Mouse (Mus musculus): ENCODE measurements around the gene Alk. TPM values are rescaled to one million over a fixed set of nuclear protein-coding genes. Genes with fewer than 3 reads are reported as not detected.
A peak's percentile ranks its signal among the peaks of the same experiment; 100 is the strongest.

Gene Alk
- polyA plus RNA-seq, 1 experiment from 2014 or later: 0.77 TPM

- H3K4me3 ChIP-seq (replicated peaks): no peak overlapping the region
- no peaks in the 10 kb centered on the region for H3K9me3 ChIP-seq
- no peaks in the 10 kb centered on the region for H3K36me3 ChIP-seq (replicated peaks)
- no peaks in the 10 kb centered on the region for H3K27me3 ChIP-seq
- no peak overlapping the region for H3K4me2 ChIP-seq
- no peak for ATAC-seq (ENCODE audit: low FRiP score)
- WGBS: 60% methylated on average over 11 of the region's 11 CpGs
- H3K4me1 ChIP-seq: peaks cover 19% of the 10 kb centered on the region
- no peak overlapping the region for H3K9ac ChIP-seq
- H3K27ac ChIP-seq: no peak overlapping the region
Measured at GRCm38 (mm10) chr17:71964610-71965009, 639.8 kb downstream of the Alk start.

GRCm38 (mm10) chr17:71962746-71963145 lies 641.7 kb downstream of the Alk start:
- ATAC-seq (ENCODE audit: low FRiP score): no peak
- Histone ChIP-seq H3K27me3 (no peaks in the 10 kb centered on the region), H3K4me1 (peaks cover 19% of the 10 kb centered on the region), H3K4me2 (no peak overlapping the region), H3K9ac (no peak overlapping the region), H3K27ac (no peak overlapping the region), H3K9me3 (no peaks in the 10 kb centered on the region), H3K4me3 (replicated peaks) (no peak overlapping the region), H3K36me3 (replicated peaks) (no peaks in the 10 kb centered on the region)
- WGBS: 45% methylated on average over 9 of the region's 9 CpGs

GRCm38 (mm10) chr17:71955011-71955410 lies 649.4 kb downstream of the Alk start:
- H3K4me3 ChIP-seq (replicated peaks): no peak overlapping the region
- H3K36me3 ChIP-seq (replicated peaks): no peaks in the 10 kb centered on the region
- H3K4me2 ChIP-seq: no peak overlapping the region
- H3K9ac ChIP-seq: no peak overlapping the region
- no peaks in the 10 kb centered on the region for H3K27me3 ChIP-seq
- ATAC-seq (ENCODE audit: low FRiP score): no peak
- H3K27ac ChIP-seq: no peak overlapping the region
- no peaks in the 10 kb centered on the region for H3K9me3 ChIP-seq
- 89% methylated on average over 7 of the region's 7 CpGs for WGBS
- H3K4me1 ChIP-seq: peaks cover 7% of the 10 kb centered on the region; the same call in 1 of the 2 replicates

- 56% methylated on average over 15 of the region's 15 CpGs for whole genome bisulfite sequencing
- ATAC-seq (ENCODE audit: low FRiP score): peak; percentile 73
- no peaks in the 10 kb centered on the region for H3K9me3 ChIP-seq
Measured at GRCm38 (mm10) chr17:71954217-71954844, 650.1 kb downstream of the Alk start.

GRCm38 (mm10) chr17:71950968-71951367 lies 653.5 kb downstream of the Alk start:
- no peak for ATAC-seq (ENCODE audit: low FRiP score)
- H3K27ac ChIP-seq: no peak overlapping the region

More at GRCm38 (mm10) chr17:71954217-71954844, 650.1 kb downstream of the Alk start:
- H3K27ac ChIP-seq: no peak overlapping the region
- H3K27me3 ChIP-seq: no peaks in the 10 kb centered on the region
- H3K4me2 ChIP-seq: no peak overlapping the region
- H3K4me1 ChIP-seq: peaks cover 7% of the 10 kb centered on the region; the same call in 1 of the 2 replicates
- H3K4me3 ChIP-seq (replicated peaks): no peak overlapping the region
- no peaks in the 10 kb centered on the region for H3K36me3 ChIP-seq (replicated peaks)
- H3K9ac ChIP-seq: no peak overlapping the region

GRCm38 (mm10) chr17:71948687-71949086 lies 655.7 kb downstream of the Alk start:
- no peaks in the 10 kb centered on the region for H3K9me3 ChIP-seq
- no peak overlapping the region for H3K27ac ChIP-seq
- H3K9ac ChIP-seq: no peak overlapping the region
- no peak overlapping the region for H3K4me3 ChIP-seq (replicated peaks)
- H3K4me2 ChIP-seq: no peak overlapping the region
- no peaks in the 10 kb centered on the region for H3K36me3 ChIP-seq (replicated peaks)
- no peak for ATAC-seq (ENCODE audit: low FRiP score)
- WGBS: 86% methylated on average over 5 of the region's 5 CpGs
- peaks cover 12% of the 10 kb centered on the region for H3K4me1 ChIP-seq
- no peaks in the 10 kb centered on the region for H3K27me3 ChIP-seq

More at GRCm38 (mm10) chr17:71950968-71951367, 653.5 kb downstream of the Alk start:
- no peak overlapping the region for H3K4me3 ChIP-seq (replicated peaks)
- H3K4me2 ChIP-seq: no peak overlapping the region
- no peak overlapping the region for H3K9ac ChIP-seq
- WGBS: 78% methylated on average over 5 of the region's 5 CpGs
- H3K27me3 ChIP-seq: no peaks in the 10 kb centered on the region
- no peaks in the 10 kb centered on the region for H3K9me3 ChIP-seq
- H3K36me3 ChIP-seq (replicated peaks): no peaks in the 10 kb centered on the region
- H3K4me1 ChIP-seq: peaks cover 16% of the 10 kb centered on the region

- no peaks in the 10 kb centered on the region for H3K27me3 ChIP-seq
- no peak overlapping the region for H3K4me3 ChIP-seq (replicated peaks)
- H3K4me2 ChIP-seq: no peak overlapping the region
- ATAC-seq (ENCODE audit: low FRiP score): no peak; the same call in 1 of the 2 replicates
- WGBS: 6% methylated on average over 9 of the region's 9 CpGs
- no peak overlapping the region for H3K27ac ChIP-seq
- no peaks in the 10 kb centered on the region for H3K9me3 ChIP-seq
- H3K9ac ChIP-seq: no peak overlapping the region
- no peaks in the 10 kb centered on the region for H3K36me3 ChIP-seq (replicated peaks)
- H3K4me1 ChIP-seq: peaks cover 12% of the 10 kb centered on the region
Measured at GRCm38 (mm10) chr17:71947452-71947851, 657.0 kb downstream of the Alk start.

GRCm38 (mm10) chr17:71944020-71944419 lies 660.4 kb downstream of the Alk start:
- H3K36me3 ChIP-seq (replicated peaks): no peaks in the 10 kb centered on the region
- H3K9me3 ChIP-seq: no peaks in the 10 kb centered on the region
- no peak for ATAC-seq (ENCODE audit: low FRiP score)
- WGBS: 75% methylated on average over 5 of the region's 5 CpGs
- H3K4me3 ChIP-seq (replicated peaks): no peak overlapping the region
- H3K27ac ChIP-seq: no peak overlapping the region
- no peaks in the 10 kb centered on the region for H3K27me3 ChIP-seq
- peaks cover 22% of the 10 kb centered on the region for H3K4me1 ChIP-seq
- H3K9ac ChIP-seq: no peak overlapping the region
- no peak overlapping the region for H3K4me2 ChIP-seq

GRCm38 (mm10) chr17:71942052-71942451 lies 662.4 kb downstream of the Alk start:
- no peaks in the 10 kb centered on the region for H3K27me3 ChIP-seq
- ATAC-seq (ENCODE audit: low FRiP score): no peak

GRCm38 (mm10) chr17:71941436-71941835 lies 663.0 kb downstream of the Alk start:
- H3K27me3 ChIP-seq: no peaks in the 10 kb centered on the region
- H3K36me3 ChIP-seq (replicated peaks): no peaks in the 10 kb centered on the region
- H3K9me3 ChIP-seq: no peaks in the 10 kb centered on the region
- no peak overlapping the region for H3K27ac ChIP-seq
- H3K4me3 ChIP-seq (replicated peaks): no peak overlapping the region
- peaks cover 13% of the 10 kb centered on the region; the same call in 1 of the 2 replicates for H3K4me1 ChIP-seq
- WGBS: 14% methylated on average over 6 of the region's 6 CpGs
- no peak for ATAC-seq (ENCODE audit: low FRiP score)
- no peak overlapping the region for H3K9ac ChIP-seq
- no peak overlapping the region for H3K4me2 ChIP-seq

More at GRCm38 (mm10) chr17:71942052-71942451, 662.4 kb downstream of the Alk start:
- Histone ChIP-seq H3K4me3 (replicated peaks) (no peak overlapping the region), H3K4me1 (peaks cover 13% of the 10 kb centered on the region), H3K27ac (no peak overlapping the region), H3K9me3 (no peaks in the 10 kb centered on the region), H3K4me2 (no peak overlapping the region), H3K36me3 (replicated peaks) (no peaks in the 10 kb centered on the region), H3K9ac (no peak overlapping the region)

GRCm38 (mm10) chr17:71936681-71937080 lies 667.7 kb downstream of the Alk start:
- Histone ChIP-seq H3K36me3 (replicated peaks) (no peaks in the 10 kb centered on the region), H3K9ac (no peak overlapping the region), H3K27ac (no peak overlapping the region), H3K4me1 (peaks cover 11% of the 10 kb centered on the region; the same call in 1 of the 2 replicates), H3K4me2 (no peak overlapping the region), H3K4me3 (replicated peaks) (no peak overlapping the region), H3K27me3 (no peaks in the 10 kb centered on the region), H3K9me3 (no peaks in the 10 kb centered on the region)
- no peak for ATAC-seq (ENCODE audit: low FRiP score)

GRCm38 (mm10) chr17:71935837-71936236 lies 668.6 kb downstream of the Alk start:
- Histone ChIP-seq H3K4me1 (0 out of 2 replicates have a peak, but pooled peaks cover 5% of the 10 kb centered on the region), H3K4me3 (replicated peaks) (no peak overlapping the region), H3K36me3 (replicated peaks) (no peaks in the 10 kb centered on the region), H3K4me2 (no peak overlapping the region), H3K9me3 (no peaks in the 10 kb centered on the region), H3K27ac (no peak overlapping the region), H3K27me3 (no peaks in the 10 kb centered on the region), H3K9ac (no peak overlapping the region)
- WGBS: 90% methylated on average over 10 of the region's 10 CpGs
- no peak for ATAC-seq (ENCODE audit: low FRiP score)

- ATAC-seq (ENCODE audit: low FRiP score): no peak
- 43% methylated on average over 3 of the region's 3 CpGs for WGBS
- H3K4me1 ChIP-seq: 0 out of 2 replicates have a peak, but pooled peaks cover 3% of the 10 kb centered on the region
- no peaks in the 10 kb centered on the region for H3K36me3 ChIP-seq (replicated peaks)
- H3K9me3 ChIP-seq: no peaks in the 10 kb centered on the region
- no peak overlapping the region for H3K4me2 ChIP-seq
- no peaks in the 10 kb centered on the region for H3K27me3 ChIP-seq
- no peak overlapping the region for H3K4me3 ChIP-seq (replicated peaks)
- no peak overlapping the region for H3K9ac ChIP-seq
- H3K27ac ChIP-seq: no peak overlapping the region
Measured at GRCm38 (mm10) chr17:71935336-71935735, 669.1 kb downstream of the Alk start.
